12 mouse cellular contexts compared by ENCODE assay signal in genomic region chr7:34826255-34826909, GRCm38 (mm10). TPM values are rescaled to one million over a fixed set of nuclear protein-coding genes. Genes with fewer than 3 reads are reported as not detected.
DNase-seq lines count a peak whose midpoint lies in the region; ATAC-seq and TF ChIP-seq lines count a peak whose summit lies in the region.
"Had no signal": no experiment of that assay in that cellular context is flagged by ENCODE, and none has a peak within 500 bp of the region (broad histone marks: within the 10 kb centered on the region; RNA-seq: fewer than 3 reads in every experiment).

No protein-coding gene starts in this region.

- 0 out of 2 replicates have a peak, but pooled peaks have one; percentile 26 for TF ChIP-seq CTCF in kidney, adult 2 months (conservative IDR thresholded peaks at IDR 0.05; ENCODE audit: insufficient read depth, insufficient read length, low read depth, low read length)
- peak; percentile 74 for TF ChIP-seq CTCF in Patski (IDR thresholded peaks at IDR 0.05)

- no peaks in the 10 kb centered on the region for H3K4me1 ChIP-seq in kidney, adult 2 months (ENCODE audit: control insufficient read depth, insufficient read depth, low read length)
- H3K4me1 ChIP-seq: embryonic facial prominence, embryonic 13.5 days; heart, embryonic 13.5 days; neural tube, embryonic 13.5 days had no signal

- no peak overlapping the region for H3K4me3 ChIP-seq in kidney, adult 2 months (ENCODE audit: insufficient read depth, low read depth, low read length)
- H3K4me3 ChIP-seq: embryonic facial prominence, embryonic 13.5 days; heart, embryonic 13.5 days; neural tube, embryonic 13.5 days had no signal

- no peak for DNase-seq in kidney, adult 2 months
- no peak for DNase-seq in kidney, postnatal 14 days
- peak; percentile 10 for DNase-seq in CD4-positive helper T cell, adult 2 months (ENCODE audit: low read depth, low spot score)
- no peak for DNase-seq in Patski (ENCODE audit: low read depth, low spot score)
- DNase-seq in frontal cortex, postnatal 36 days (ENCODE audit: low spot score in 2 of 2) = no peak
- DNase-seq: adrenal gland, postnatal 10 days; lung, adult 18-20 months had no signal

- WGBS in kidney, adult 2 months = 58% methylated on average over 3 of the region's 3 CpGs

- no peaks in the 10 kb centered on the region for H3K27me3 ChIP-seq in kidney, adult 2 months (replicated peaks; ENCODE audit: control insufficient read depth, insufficient read depth, low read length)
- peaks cover 3% of the 10 kb centered on the region for H3K27me3 ChIP-seq in Patski
- H3K27me3 ChIP-seq: embryonic facial prominence, embryonic 13.5 days; heart, embryonic 13.5 days; neural tube, embryonic 13.5 days had no signal

- CTCF ChIA-PET in Patski (lab: Charles Lee) = interaction anchor here (1.2 kb wide), 1 partner anchor 113 kb away, joined by 4 read pairs; no protein-coding TSS in a partner anchor

- POLR2A ChIA-PET in Patski (lab: Charles Lee) = interaction anchor here (0.7 kb wide), 1 partner anchor 202 kb away, joined by 4 read pairs; no protein-coding TSS in a partner anchor

- no peaks in the 10 kb centered on the region for H3K36me3 ChIP-seq in kidney, adult 2 months (ENCODE audit: control insufficient read depth, insufficient read depth, low read length)
- H3K36me3 ChIP-seq: embryonic facial prominence, embryonic 13.5 days; heart, embryonic 13.5 days; neural tube, embryonic 13.5 days had no signal

- in situ Hi-C loops in Patski (cut with MboI; ENCODE audit: low pct_unique_long_range_greater_than_20kb) = no loop called here

- ATAC-seq in Patski = no peak
- peak; percentile 37; the same call in 1 of the 2 replicates for ATAC-seq in megakaryocyte progenitor cell, adult 5-6 weeks (replicated peaks; ENCODE audit: poor library complexity)
- ATAC-seq in inflammation-experienced regulatory T-cells, adult 6 months = no peak

- TF ChIP-seq POLR2A in kidney, adult 2 months (IDR thresholded peaks at IDR 0.05; ENCODE audit: low read depth, low read length) = no peak

- no peak overlapping the region for H3K27ac ChIP-seq in kidney, adult 2 months (ENCODE audit: insufficient read depth, low read depth, low read length)
- H3K27ac ChIP-seq: embryonic facial prominence, embryonic 13.5 days; heart, embryonic 13.5 days; neural tube, embryonic 13.5 days had no signal

RNA-seq across cellular contexts. Expression of gene Chst8, which starts 13.9 kb away (rescaled TPM):
- polyA plus RNA-seq in kidney, adult 2 months (2012; rRNA removed) = 8.3 and 10.2 TPM in 2 replicates
- polyA plus RNA-seq in Patski (2021) = 2.2 TPM
- total RNA-seq in megakaryocyte progenitor cell, adult 5-6 weeks (2015) = not detected in 2 replicates
- total RNA-seq in megakaryocyte progenitor cell, adult 5-6 weeks (2017) = not detected in 2 replicates
- polyA plus RNA-seq in inflammation-experienced regulatory T-cells, adult 6 months (2017; shearing (Covaris generic)) = not detected
